Mouse (Mus musculus) CH12.LX (cell line): ENCODE measurements at regions not wholly inside any gene's neighbourhood (a gene's known extent, or its start where the extent isn't known, plus 50 kb on each side); places are given as distances from the start of the nearest gene placed in this dataset.

Source experiments
- CHD1 ChIP-seq: IDR thresholded peaks from 2 replicates; pipeline ENCODE4 v1.6.1; 2012; ENCODE audit warnings: low read depth, low read length, improper control_type of control experiment, inconsistent platforms
- CHD2 ChIP-seq: IDR thresholded peaks from 2 replicates; pipeline ENCODE4 v1.6.1; 2011; ENCODE audit warnings: low read length, improper control_type of control experiment
- CTCF ChIP-seq, 2 experiments: IDR thresholded peaks in 1 of 2; conservative IDR thresholded peaks in 1 of 2; 2 replicates each; pipeline ENCODE4 v1.5.1; 2011 to 2012; ENCODE audit warnings: low read depth in 2 of 2, low read length in 2 of 2, improper control_type of control experiment in 1 of 2, inconsistent platforms in 1 of 2, mild to moderate bottlenecking in 1 of 2, moderate library complexity in 1 of 2
- EP300 ChIP-seq: IDR thresholded peaks from 2 replicates; pipeline ENCODE4 v1.6.1; 2011; ENCODE audit warnings: low read length, improper control_type of control experiment
- MAX ChIP-seq: IDR thresholded peaks from 2 replicates; pipeline ENCODE4 v1.6.1; 2011; ENCODE audit warnings: low read length, improper control_type of control experiment
- MXI1 ChIP-seq: IDR thresholded peaks from 2 replicates; pipeline ENCODE4 v1.6.1; 2011; ENCODE audit warnings: mild to moderate bottlenecking, low read depth, low read length, improper control_type of control experiment
- MYC ChIP-seq: IDR thresholded peaks from 2 replicates; pipeline ENCODE4 v1.6.1; 2011; ENCODE audit warnings: low read depth, mild to moderate bottlenecking, improper control_type of control experiment, low read length
- POLR2AphosphoS2 ChIP-seq: IDR thresholded peaks from 2 replicates; pipeline ENCODE4 v1.6.1; 2011; ENCODE audit warnings: low read depth, low read length, improper control_type of control experiment
- RAD21 ChIP-seq: IDR thresholded peaks from 2 replicates; pipeline ENCODE4 v1.6.1; 2011; ENCODE audit warnings: low read depth, mild to moderate bottlenecking, low read length, improper control_type of control experiment, moderate library complexity
- RCOR1 ChIP-seq: conservative IDR thresholded peaks from 2 replicates; pipeline ENCODE4 v1.6.1; 2012; ENCODE audit warnings: low read depth, mild to moderate bottlenecking, inconsistent platforms, low read length, improper control_type of control experiment
- USF1 ChIP-seq: IDR thresholded peaks from 2 replicates; pipeline ENCODE4 v1.6.1; 2014; ENCODE audit warnings: low read depth, mild to moderate bottlenecking, inconsistent platforms, low read length, improper control_type of control experiment

DNA sequence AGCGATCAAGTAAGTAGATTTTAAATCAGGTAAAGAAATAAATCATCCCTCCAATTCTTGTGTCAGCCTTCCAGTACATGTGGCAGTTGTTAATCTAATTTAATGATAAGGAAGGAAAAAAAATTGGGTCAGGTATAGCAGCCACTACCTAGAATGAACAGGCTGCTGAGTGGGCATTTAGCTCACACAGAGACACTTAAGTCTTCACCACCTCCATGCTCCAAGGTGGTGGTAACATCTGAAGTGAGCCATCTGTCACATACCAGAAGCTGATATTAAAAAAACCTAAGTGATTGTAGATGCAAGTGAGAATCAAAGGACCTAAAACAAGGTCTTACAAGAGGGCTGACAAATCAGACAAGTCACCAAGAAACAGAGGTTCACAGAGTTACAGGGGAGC, 549.6 kb upstream of the Chordc1 start:
- no peak for TF ChIP-seq RCOR1
- TF ChIP-seq CTCF (conservative IDR thresholded peaks at IDR 0.05 in 1 of 2, IDR thresholded peaks at IDR 0.05 in 1 of 2; ENCODE audit: low read depth in 2 of 2, low read length in 2 of 2): no peak
- TF ChIP-seq POLR2AphosphoS2: no peak
- no peak for TF ChIP-seq MYC
- no peak for TF ChIP-seq MXI1
- TF ChIP-seq EP300: no peak
- TF ChIP-seq RAD21: no peak
- no peak for TF ChIP-seq USF1
- no peak for TF ChIP-seq CHD1
- no peak for TF ChIP-seq CHD2
- TF ChIP-seq MAX: no peak
